Mouse (Mus musculus): ENCODE measurements around the gene A630076J17Rik. TPM values are rescaled to one million over a fixed set of nuclear protein-coding genes. Genes with fewer than 3 reads are reported as not detected.

A630076J17Rik gene
- not detected in 2 replicates for polyA plus RNA-seq (2012; rRNA removed)

GRCm38 (mm10) chr3:107230527-107230926 is at the start of gene A630076J17Rik:
TSS of gene A630076J17Rik (plus strand) at chr3:107230614.
- Histone ChIP-seq H3K4me1 (ENCODE audit: control insufficient read depth, insufficient read depth, insufficient read length) (peaks cover 5% of the 10 kb centered on the region; the same call in 1 of the 2 replicates), H3K36me3 (ENCODE audit: control insufficient read depth, insufficient read depth, low read length) (no peaks in the 10 kb centered on the region), H3K27ac (ENCODE audit: insufficient read depth, low read length) (no peak within 1 kb of the TSS), H3K27me3 (ENCODE audit: control insufficient read depth, insufficient read depth, low read length) (no peaks in the 10 kb centered on the region), H3K4me3 (ENCODE audit: extremely low read depth, insufficient read depth, insufficient read length) (no peak within 1 kb of the TSS)
- TF ChIP-seq CTCF (IDR thresholded peaks at IDR 0.05; ENCODE audit: extremely low read depth, insufficient read depth, insufficient read length, insufficient replicate concordance) = no peak
- no peak for TF ChIP-seq POLR2A (IDR thresholded peaks at IDR 0.05; ENCODE audit: low read depth, low read length)
- 8% methylated on average over 1 of the region's 1 CpGs for WGBS
- no peak for DNase-seq (ENCODE audit: low read depth in 1 of 2, low spot score in 2 of 2)

DNA sequence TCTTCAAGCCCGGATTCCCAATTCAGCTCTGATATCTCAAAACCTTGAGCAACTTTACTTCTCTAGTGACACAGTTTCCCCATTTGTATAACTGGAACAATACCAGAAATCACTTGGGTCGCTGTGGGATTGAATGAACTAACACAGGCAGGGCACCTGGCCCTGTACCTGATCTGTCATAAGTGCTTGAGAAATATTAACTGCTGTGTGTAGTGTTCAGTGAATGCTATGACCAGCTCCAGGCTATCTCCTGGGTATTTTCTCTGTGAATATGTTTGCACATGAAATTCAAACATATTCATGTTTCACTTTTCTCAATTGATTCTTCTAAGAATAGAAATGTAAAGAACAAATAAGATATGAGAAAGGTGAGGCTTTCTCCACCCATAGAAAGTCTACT is 49.6 kb upstream of the A630076J17Rik start:
- H3K4me1 ChIP-seq (ENCODE audit: control insufficient read depth, insufficient read depth, insufficient read length) = no peaks in the 10 kb centered on the region; the same call in 1 of the 2 replicates
- no peaks in the 10 kb centered on the region for H3K27me3 ChIP-seq (ENCODE audit: control insufficient read depth, insufficient read depth, low read length)
- TF ChIP-seq CTCF (IDR thresholded peaks at IDR 0.05; ENCODE audit: extremely low read depth, insufficient read depth, insufficient read length, insufficient replicate concordance) (no peak), POLR2A (IDR thresholded peaks at IDR 0.05; ENCODE audit: low read depth, low read length) (no peak)
- H3K4me3 ChIP-seq (ENCODE audit: extremely low read depth, insufficient read depth, insufficient read length) = no peak overlapping the region
- no peak overlapping the region for H3K27ac ChIP-seq (ENCODE audit: insufficient read depth, low read length)
- DNase-seq (ENCODE audit: low read depth in 1 of 2, low spot score in 2 of 2) = no peak
- WGBS = 75% methylated on average over 2 of the region's 2 CpGs
- H3K36me3 ChIP-seq (ENCODE audit: control insufficient read depth, insufficient read depth, low read length) = no peaks in the 10 kb centered on the region

DNA sequence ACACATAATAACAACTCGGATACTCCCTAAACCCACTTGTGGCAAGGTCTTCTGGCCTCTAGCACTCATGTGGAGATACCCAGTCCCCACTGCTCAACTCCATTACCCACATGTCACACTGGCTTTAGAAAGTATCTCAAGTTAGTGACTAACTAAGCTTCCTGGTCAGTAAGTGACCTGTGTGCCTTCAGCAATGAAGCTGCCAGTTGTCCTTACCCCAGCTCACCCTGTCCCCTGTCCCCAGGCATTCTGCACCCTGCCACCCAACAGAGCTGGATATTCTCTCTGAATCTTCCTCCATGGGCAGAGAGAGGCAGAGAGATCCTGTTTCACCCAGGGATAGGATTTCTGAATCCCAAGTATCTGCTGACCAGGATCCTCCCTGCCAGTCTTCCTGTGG is 47.7 kb upstream of the A630076J17Rik start, which contains the start of gene Kcna10:
TSS of gene Kcna10 (plus strand) at position 301 of the 400 bp plus-strand sequence.
- Histone ChIP-seq H3K27me3 (ENCODE audit: control insufficient read depth, insufficient read depth, low read length) (no peaks in the 10 kb centered on the region), H3K4me1 (ENCODE audit: control insufficient read depth, insufficient read depth, insufficient read length) (no peaks in the 10 kb centered on the region; the same call in 1 of the 2 replicates), H3K36me3 (ENCODE audit: control insufficient read depth, insufficient read depth, low read length) (no peaks in the 10 kb centered on the region), H3K27ac (ENCODE audit: insufficient read depth, low read length) (no peak within 1 kb of the TSS), H3K4me3 (ENCODE audit: extremely low read depth, insufficient read depth, insufficient read length) (no peak within 1 kb of the TSS)
- WGBS = 71% methylated on average over 1 of the region's 1 CpGs
- no peak for TF ChIP-seq CTCF (IDR thresholded peaks at IDR 0.05; ENCODE audit: extremely low read depth, insufficient read depth, insufficient read length, insufficient replicate concordance)
- no peak for TF ChIP-seq POLR2A (IDR thresholded peaks at IDR 0.05; ENCODE audit: low read depth, low read length)
- DNase-seq (ENCODE audit: low read depth in 1 of 2, low spot score in 2 of 2) = no peak

DNA sequence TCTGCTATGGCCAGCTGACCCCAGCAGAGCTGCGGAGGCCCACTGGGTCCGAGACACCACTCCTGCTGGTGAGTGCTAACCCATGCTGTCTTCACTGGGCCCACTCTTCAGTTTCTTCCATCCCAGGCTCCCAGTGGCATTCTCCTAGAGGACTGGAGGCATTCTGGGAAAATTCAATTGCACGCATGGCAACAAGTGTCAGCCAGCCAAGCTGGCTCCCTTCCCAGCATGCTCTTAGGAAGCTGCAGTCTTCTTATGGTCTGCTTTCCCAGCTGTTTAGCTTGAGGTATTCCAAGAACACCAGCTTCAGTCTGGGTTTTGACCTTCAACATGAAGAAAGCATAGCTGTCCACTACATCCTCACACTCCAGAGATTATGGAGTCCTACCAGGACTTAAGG is 47.2 kb upstream of the A630076J17Rik start:
- H3K27ac ChIP-seq (ENCODE audit: insufficient read depth, low read length) = no peak overlapping the region
- H3K4me1 ChIP-seq (ENCODE audit: control insufficient read depth, insufficient read depth, insufficient read length) = no peaks in the 10 kb centered on the region; the same call in 1 of the 2 replicates
- no peak for TF ChIP-seq POLR2A (IDR thresholded peaks at IDR 0.05; ENCODE audit: low read depth, low read length)
- no peak for TF ChIP-seq CTCF (IDR thresholded peaks at IDR 0.05; ENCODE audit: extremely low read depth, insufficient read depth, insufficient read length, insufficient replicate concordance)
- WGBS = 86% methylated on average over 3 of the region's 3 CpGs
- no peak overlapping the region for H3K4me3 ChIP-seq (ENCODE audit: extremely low read depth, insufficient read depth, insufficient read length)
- H3K27me3 ChIP-seq (ENCODE audit: control insufficient read depth, insufficient read depth, low read length) = no peaks in the 10 kb centered on the region
- H3K36me3 ChIP-seq (ENCODE audit: control insufficient read depth, insufficient read depth, low read length) = no peaks in the 10 kb centered on the region
- DNase-seq (ENCODE audit: low read depth in 1 of 2, low spot score in 2 of 2) = no peak

- Histone ChIP-seq H3K4me1 (ENCODE audit: control insufficient read depth, insufficient read depth, insufficient read length) (no peaks in the 10 kb centered on the region; the same call in 1 of the 2 replicates), H3K27ac (ENCODE audit: insufficient read depth, low read length) (no peak overlapping the region), H3K27me3 (ENCODE audit: control insufficient read depth, insufficient read depth, low read length) (no peaks in the 10 kb centered on the region), H3K36me3 (ENCODE audit: control insufficient read depth, insufficient read depth, low read length) (no peaks in the 10 kb centered on the region), H3K4me3 (ENCODE audit: extremely low read depth, insufficient read depth, insufficient read length) (no peak overlapping the region)
- no peak for DNase-seq (ENCODE audit: low read depth in 1 of 2, low spot score in 2 of 2)
- WGBS = 31% methylated on average over 3 of the region's 3 CpGs
- TF ChIP-seq POLR2A (IDR thresholded peaks at IDR 0.05; ENCODE audit: low read depth, low read length) (no peak), CTCF (IDR thresholded peaks at IDR 0.05; ENCODE audit: extremely low read depth, insufficient read depth, insufficient read length, insufficient replicate concordance) (no peak)
Observed at GRCm38 (mm10) chr3:107185597-107185996, 44.8 kb upstream of the A630076J17Rik start.

DNA sequence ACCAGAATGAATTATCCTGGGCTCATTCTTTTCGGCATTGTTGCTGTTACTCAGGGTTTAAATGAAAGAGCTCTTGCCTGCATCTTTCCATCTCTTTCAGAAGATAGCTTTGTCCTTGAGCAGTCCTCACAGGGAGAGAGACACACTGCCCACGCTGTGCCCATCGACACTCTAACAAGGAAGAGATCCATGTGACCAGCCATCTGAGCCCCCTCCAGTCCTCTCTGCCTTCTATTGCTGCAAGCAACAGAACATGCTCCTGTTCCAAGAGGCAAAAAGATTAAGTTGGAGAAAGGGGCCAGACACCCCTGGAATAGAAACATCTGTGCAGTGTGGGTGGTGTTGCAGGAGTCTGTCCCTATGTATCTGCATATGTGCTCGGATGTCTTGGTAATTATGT is 43.4 kb upstream of the A630076J17Rik start:
- Histone ChIP-seq H3K4me3 (ENCODE audit: extremely low read depth, insufficient read depth, insufficient read length) (no peak overlapping the region), H3K27me3 (ENCODE audit: control insufficient read depth, insufficient read depth, low read length) (no peaks in the 10 kb centered on the region), H3K4me1 (ENCODE audit: control insufficient read depth, insufficient read depth, insufficient read length) (no peaks in the 10 kb centered on the region; the same call in 1 of the 2 replicates), H3K36me3 (ENCODE audit: control insufficient read depth, insufficient read depth, low read length) (no peaks in the 10 kb centered on the region), H3K27ac (ENCODE audit: insufficient read depth, low read length) (no peak overlapping the region)
- no peak for DNase-seq (ENCODE audit: low read depth in 1 of 2, low spot score in 2 of 2)
- TF ChIP-seq POLR2A (IDR thresholded peaks at IDR 0.05; ENCODE audit: low read depth, low read length) (no peak), CTCF (IDR thresholded peaks at IDR 0.05; ENCODE audit: extremely low read depth, insufficient read depth, insufficient read length, insufficient replicate concordance) (no peak)
- 85% methylated on average over 4 of the region's 4 CpGs for WGBS

DNA sequence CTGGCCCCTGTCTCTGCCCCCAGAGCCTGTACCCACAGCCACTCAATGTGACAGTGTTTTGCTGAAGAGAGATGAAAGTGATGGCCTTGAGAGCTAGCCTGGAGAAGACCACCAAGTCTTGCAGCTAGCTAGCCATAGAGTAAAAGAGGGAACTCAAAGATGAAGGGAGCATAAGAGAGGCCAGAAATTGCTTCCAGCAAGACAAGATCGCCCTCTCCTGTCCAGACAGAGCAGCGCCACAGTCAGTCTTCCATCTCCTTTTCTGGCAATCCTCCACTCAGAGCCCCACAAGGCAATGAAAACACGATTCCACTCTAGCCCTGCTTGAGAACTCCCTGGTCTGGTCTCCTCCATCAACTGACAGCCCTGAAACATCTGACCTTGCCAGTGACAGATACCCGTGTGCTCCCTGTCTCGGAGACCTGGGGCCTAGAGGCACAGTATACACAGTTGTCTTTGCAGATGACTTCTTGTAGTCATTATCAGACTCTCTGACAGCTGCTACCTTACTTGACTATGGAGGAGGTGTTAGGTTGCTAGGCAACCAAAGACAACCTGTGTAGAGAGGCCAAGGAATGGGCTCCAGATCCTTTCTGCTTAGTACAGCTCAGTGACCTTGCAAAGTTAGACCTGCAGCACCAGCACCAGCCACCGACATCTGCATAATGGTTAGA is 42.1 kb upstream of the A630076J17Rik start:
- no peaks in the 10 kb centered on the region; the same call in 1 of the 2 replicates for H3K4me1 ChIP-seq (ENCODE audit: control insufficient read depth, insufficient read depth, insufficient read length)
- no peaks in the 10 kb centered on the region for H3K27me3 ChIP-seq (ENCODE audit: control insufficient read depth, insufficient read depth, low read length)
- no peak for DNase-seq (ENCODE audit: low read depth in 1 of 2, low spot score in 2 of 2)
- no peaks in the 10 kb centered on the region for H3K36me3 ChIP-seq (ENCODE audit: control insufficient read depth, insufficient read depth, low read length)
- H3K27ac ChIP-seq (ENCODE audit: insufficient read depth, low read length) = no peak overlapping the region
- TF ChIP-seq POLR2A (IDR thresholded peaks at IDR 0.05; ENCODE audit: low read depth, low read length) (no peak), CTCF (IDR thresholded peaks at IDR 0.05; ENCODE audit: extremely low read depth, insufficient read depth, insufficient read length, insufficient replicate concordance) (peak; percentile 55; the same call in 1 of the 2 replicates)
- 58% methylated on average over 6 of the region's 6 CpGs for WGBS
- no peak overlapping the region for H3K4me3 ChIP-seq (ENCODE audit: extremely low read depth, insufficient read depth, insufficient read length)
